Mouse (Mus musculus) thymus, adult 2 months (tissue): ENCODE measurements around the gene Aaed1. TPM values are rescaled to one million over a fixed set of nuclear protein-coding genes. Genes with fewer than 3 reads are reported as not detected.

ENCODE experiments used
- DNase-seq: peaks from one replicate; pipeline ENCODE4 v3.0.0; 2021
- H3K27ac ChIP-seq: fragments of 200-500 bp; 2 replicates; pipeline ENCODE4 v1.5.1; 2012; ENCODE audit warnings: low read length, control low read depth; ENCODE audit not compliant: control insufficient read depth, insufficient read depth
- H3K27me3 ChIP-seq: fragments of 200-500 bp; 2 replicates; pipeline ENCODE4 v1.6.1; 2012; ENCODE audit warnings: mild to moderate bottlenecking, low read length, moderate library complexity, mixed read lengths; ENCODE audit not compliant: control insufficient read depth, insufficient read depth
- H3K36me3 ChIP-seq: fragments of 200-500 bp; 2 replicates; pipeline ENCODE4 v1.6.1; 2012; ENCODE audit warnings: mild to moderate bottlenecking, low read length, moderate library complexity; ENCODE audit not compliant: control insufficient read depth, insufficient read depth
- H3K4me1 ChIP-seq: fragments of 200-500 bp; replicated peaks from 2 replicates; pipeline ENCODE4 v1.6.1; 2012; ENCODE audit warnings: low read length; ENCODE audit not compliant: control insufficient read depth, insufficient read depth
- H3K4me3 ChIP-seq: fragments of 200-500 bp; 2 replicates; pipeline ENCODE4 v1.5.1; 2012; ENCODE audit warnings: mild to moderate bottlenecking, low read length, control low read depth, moderate library complexity; ENCODE audit not compliant: control insufficient read depth, insufficient read depth
- CTCF ChIP-seq: fragments of 200-500 bp; IDR thresholded peaks from 2 replicates; pipeline ENCODE4 v1.5.1; 2012; ENCODE audit warnings: mild to moderate bottlenecking, control low read depth, low read length, moderate library complexity, borderline replicate concordance; ENCODE audit not compliant: control insufficient read depth, poor library complexity, insufficient read depth; ENCODE audit errors: extremely low read depth
- POLR2A ChIP-seq: fragments of 200-500 bp; IDR thresholded peaks from 2 replicates; pipeline ENCODE4 v1.6.1; 2012; ENCODE audit warnings: mild to moderate bottlenecking, low read length, control low read depth, moderate library complexity; ENCODE audit not compliant: control insufficient read depth, poor library complexity, insufficient read depth; ENCODE audit errors: extremely low read depth
- WGBS: fragments of 180-500 bp; shearing (Covaris S2); methylation state at CpG from one replicate; pipeline ENCODE4 v1.1.7; 2018; 5-methylcytosine and 5-hydroxymethylcytosine counted together
- polyA plus RNA-seq: library from polyadenylated mRNA; depleted of rRNA; stranded (reverse); fragments of >200 nt; gene quantifications from 2 replicates; pipeline ENCODE4 v1.2.3, GENCODE M21; 2012; rRNA removed

Gene Aaed1
- polyA plus RNA-seq, 1 experiment: 5.1 TPM

DNA sequence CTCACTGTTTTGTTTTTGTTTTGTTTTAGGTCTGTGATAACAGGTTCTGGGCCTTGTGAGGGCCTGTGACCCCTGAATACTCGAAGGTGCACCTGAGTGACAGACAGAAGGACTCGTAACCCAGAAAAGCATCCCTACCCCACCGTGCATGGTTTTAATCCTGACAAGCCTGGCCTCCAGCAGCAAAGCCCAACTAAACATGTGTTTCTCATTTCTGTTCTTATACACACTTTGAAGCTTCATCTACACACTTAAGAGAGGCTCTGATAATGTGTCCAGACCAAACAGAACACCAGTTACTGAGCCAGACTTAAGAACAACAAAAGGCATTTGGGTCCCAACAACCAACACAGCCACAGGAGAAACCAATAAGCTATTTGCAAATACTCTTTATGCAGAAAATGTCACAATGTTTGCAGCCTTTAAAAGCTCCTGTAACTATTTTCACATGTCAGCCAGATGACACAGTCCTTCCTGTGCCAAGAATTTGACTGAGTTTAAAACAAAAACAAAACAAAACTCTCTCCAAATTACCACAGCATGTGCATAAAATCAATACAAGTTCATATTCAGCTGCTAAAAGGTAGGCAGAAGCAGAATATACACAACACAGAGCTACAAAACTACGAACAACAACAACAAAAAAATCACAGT, 77.3 kb downstream of the Aaed1 start:
- H3K36me3 ChIP-seq: no peaks in the 10 kb centered on the region
- H3K27me3 ChIP-seq: no peaks in the 10 kb centered on the region
- 88% methylated on average over 4 of the region's 4 CpGs for WGBS
- no peak for TF ChIP-seq POLR2A
- TF ChIP-seq CTCF: no peak
- DNase-seq: no peak
- H3K4me1 ChIP-seq: peaks cover 3% of the 10 kb centered on the region
- H3K4me3 ChIP-seq: no peak overlapping the region
- no peak overlapping the region for H3K27ac ChIP-seq

DNA sequence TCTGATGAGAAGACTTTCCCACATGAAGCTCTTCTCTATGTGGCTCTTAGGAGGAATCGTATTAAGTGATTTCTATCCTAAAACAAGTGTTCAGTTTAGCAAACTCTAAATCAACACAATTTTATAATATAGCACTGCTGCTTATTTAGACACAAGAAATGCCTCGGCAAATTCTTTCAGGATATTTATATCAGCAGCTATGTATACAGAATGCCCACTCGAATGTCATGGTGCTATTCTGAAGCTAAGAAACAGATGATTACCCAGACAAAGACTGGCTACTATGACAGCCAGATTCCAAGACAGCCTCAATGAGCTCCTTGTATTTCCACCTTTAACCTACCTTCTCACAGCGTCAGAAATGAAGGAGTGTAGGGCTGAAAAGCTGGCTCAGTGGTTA, 79.4 kb downstream of the Aaed1 start:
- H3K4me3 ChIP-seq: no peak overlapping the region
- H3K27me3 ChIP-seq: no peaks in the 10 kb centered on the region
- DNase-seq: no peak
- H3K27ac ChIP-seq: no peak overlapping the region
- 96% methylated on average over 4 of the region's 4 CpGs for WGBS
- H3K36me3 ChIP-seq: no peaks in the 10 kb centered on the region
- no peak for TF ChIP-seq CTCF
- peaks cover 4% of the 10 kb centered on the region for H3K4me1 ChIP-seq

DNA sequence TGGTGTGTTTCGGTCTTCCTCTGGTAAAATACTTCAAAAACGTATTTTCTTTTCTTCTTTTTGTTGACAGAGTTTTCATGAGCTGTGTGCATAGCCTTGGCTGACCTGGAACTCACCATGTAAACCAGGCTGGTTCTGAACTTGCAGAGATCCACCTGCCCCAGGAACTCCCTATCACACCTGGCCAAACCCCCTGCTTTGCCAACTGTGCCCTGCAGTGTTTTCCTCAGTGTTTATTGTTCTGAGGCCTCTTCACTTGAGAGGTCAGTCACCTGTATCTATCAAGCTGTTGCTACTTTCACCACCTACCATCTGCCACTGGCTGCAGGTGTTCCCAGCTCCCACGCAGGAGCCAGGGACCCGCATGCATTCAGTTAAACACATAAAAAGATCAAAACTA, 85.8 kb downstream of the Aaed1 start:
- H3K27me3 ChIP-seq: no peaks in the 10 kb centered on the region
- TF ChIP-seq POLR2A: no peak
- TF ChIP-seq CTCF: no peak
- H3K4me1 ChIP-seq: peaks cover 4% of the 10 kb centered on the region
- no peaks in the 10 kb centered on the region for H3K36me3 ChIP-seq
- DNase-seq: no peak
- H3K27ac ChIP-seq: no peak overlapping the region
- no peak overlapping the region for H3K4me3 ChIP-seq
- 91% methylated on average over 4 of the region's 4 CpGs for WGBS

DNA sequence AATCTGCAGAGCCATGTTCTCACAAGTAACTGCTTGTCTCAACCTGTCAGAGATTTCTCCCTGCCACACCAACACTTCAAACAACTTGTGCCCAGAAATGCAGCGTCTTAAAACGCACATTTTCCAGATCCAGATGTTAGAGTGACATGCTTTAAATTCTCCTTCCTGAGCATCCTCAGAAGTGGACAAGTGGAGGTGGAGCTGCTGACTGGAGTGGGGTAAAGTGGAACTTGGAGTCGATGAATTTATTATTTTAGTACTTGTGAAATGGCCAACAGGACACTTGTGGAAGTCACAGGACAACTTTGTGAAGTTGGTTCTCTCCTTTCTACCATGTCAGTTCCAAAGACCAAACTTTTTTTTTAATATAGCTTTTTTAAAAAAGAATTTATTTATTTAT, 86.8 kb downstream of the Aaed1 start:
- H3K4me1 ChIP-seq: peaks cover 4% of the 10 kb centered on the region
- no peak for DNase-seq
- H3K36me3 ChIP-seq: no peaks in the 10 kb centered on the region
- no peak overlapping the region for H3K4me3 ChIP-seq
- H3K27me3 ChIP-seq: no peaks in the 10 kb centered on the region
- no peak for TF ChIP-seq POLR2A
- no peak for TF ChIP-seq CTCF
- no peak overlapping the region for H3K27ac ChIP-seq
- WGBS: 95% methylated on average over 3 of the region's 3 CpGs

Other genes starting within 250 kb of the Aaed1 start
- 0.14 and 0.36 TPM in 2 replicates for gene Hsd17b3, start 223.5 kb downstream of the Aaed1 start, polyA plus RNA-seq
- 2.7 and 6.0 TPM in 2 replicates for gene Slc35d2, start 183.3 kb downstream of the Aaed1 start, polyA plus RNA-seq
- 13.3 and 16.2 TPM in 2 replicates for gene Zfp367, start 159.5 kb downstream of the Aaed1 start, polyA plus RNA-seq
- gene Habp4, start 150.9 kb downstream of the Aaed1 start, polyA plus RNA-seq: 7.2 and 10.8 TPM in 2 replicates
- gene Cdc14b, start 37.4 kb downstream of the Aaed1 start, polyA plus RNA-seq: 3.2 and 4.7 TPM in 2 replicates
- 292 and 586 TPM in 2 replicates for gene Ctsl, start 58.2 kb upstream of the Aaed1 start, polyA plus RNA-seq
- gene Cdk20, start 119.6 kb upstream of the Aaed1 start, polyA plus RNA-seq: 128 and 129 TPM in 2 replicates
- not detected in 2 replicates for gene Fam240b, start 185.1 kb upstream of the Aaed1 start, polyA plus RNA-seq